Mouse (Mus musculus) limb, embryonic 14.5 days (tissue): ENCODE data around the gene Actb. TPM values are rescaled to one million over a fixed set of nuclear protein-coding genes. Genes with fewer than 3 reads are reported as not detected.

Experiments used
- ATAC-seq: fragments of 200-750 bp; cut with Nextera tagmentation; 2 replicates; pipeline ENCODE4 v1.8.0; 2017; ENCODE audit warnings: low read depth, moderate number of reproducible peaks, moderate TSS enrichment; ENCODE audit not compliant: low FRiP score
- DNase-seq: peaks from one replicate; pipeline ENCODE4 v3.0.0-alpha.2; 2015; ENCODE audit warnings: low spot score
- H3K27ac ChIP-seq: fragments of 300-500 bp; sonication (generic); replicated peaks from 2 replicates; pipeline ENCODE4 v1.5.1; 2014; ENCODE audit warnings: low read depth, mild to moderate bottlenecking, low read length, moderate library complexity, mixed read lengths
- H3K27me3 ChIP-seq: fragments of 300-500 bp; sonication (generic); 2 replicates; pipeline ENCODE4 v1.6.1; 2014; ENCODE audit warnings: low read length, mixed read lengths; ENCODE audit not compliant: control insufficient read depth, insufficient read depth
- H3K36me3 ChIP-seq: fragments of 300-500 bp; sonication (generic); 2 replicates; pipeline ENCODE4 v1.6.1; 2014; ENCODE audit warnings: mild to moderate bottlenecking, low read length, moderate library complexity, mixed read lengths; ENCODE audit not compliant: control insufficient read depth, insufficient read depth
- H3K4me1 ChIP-seq: fragments of 300-500 bp; sonication (generic); 2 replicates; pipeline ENCODE4 v1.6.1; 2014; ENCODE audit warnings: antibody characterized with exemption, low read length, mixed read lengths; ENCODE audit not compliant: control insufficient read depth, insufficient read depth
- H3K4me2 ChIP-seq: fragments of 300-500 bp; sonication (generic); replicated peaks from 2 replicates; pipeline ENCODE4 v1.6.1; 2014; ENCODE audit warnings: low read depth, mild to moderate bottlenecking, low read length, moderate library complexity; ENCODE audit not compliant: severe bottlenecking
- H3K4me3 ChIP-seq: fragments of 300-500 bp; sonication (generic); replicated peaks from 2 replicates; pipeline ENCODE4 v1.5.1; 2014; ENCODE audit warnings: low read length
- H3K9ac ChIP-seq: fragments of 300-500 bp; sonication (generic); 2 replicates; pipeline ENCODE4 v1.6.1; 2014; ENCODE audit warnings: mild to moderate bottlenecking, low read depth, low read length, moderate library complexity; ENCODE audit not compliant: severe bottlenecking
- H3K9me3 ChIP-seq: fragments of 300-500 bp; sonication (generic); 2 replicates; pipeline ENCODE4 v1.6.1; 2016; ENCODE audit warnings: low read length; ENCODE audit not compliant: control insufficient read depth
- POLR2A ChIP-seq: fragments of 200-500 bp; IDR thresholded peaks from 2 replicates; pipeline ENCODE4 v1.8.0; 2012; ENCODE audit warnings: inconsistent platforms, mild to moderate bottlenecking, moderate library complexity, borderline replicate concordance; ENCODE audit not compliant: insufficient read depth, insufficient read length; ENCODE audit errors: extremely low read depth
- WGBS: fragments of 180-500 bp; shearing (Covaris S2); extraction: QIAGEN DNeasy Blood & Tissue Kit; methylation state at CpG from one replicate; pipeline ENCODE4 v1.1.7; 2014; 5-methylcytosine and 5-hydroxymethylcytosine counted together
- polyA plus RNA-seq, 2 experiments: library from polyadenylated mRNA; depleted of rRNA in 1 of 2; stranded (reverse) in 1 of 2; unstranded in 1 of 2; fragments of >200 nt; fragmentation: Nextera tagmentation in 1 of 2; extraction: Ambion mirVana in 1 of 2; gene quantifications; 2 replicates each; pipeline versions ENCODE4 v1.2.1 to v1.2.3; 2012 to 2014

Gene Actb
- polyA plus RNA-seq, 2 experiments = 2,733 to 14,101 TPM

- no peak overlapping the region for H3K27ac ChIP-seq
- H3K36me3 ChIP-seq = peaks cover 73% of the 10 kb centered on the region
- no peak overlapping the region for H3K4me3 ChIP-seq
- WGBS = 46% methylated on average over 4 of the region's 4 CpGs
- H3K9ac ChIP-seq = no peak overlapping the region
- H3K4me2 ChIP-seq = no peak overlapping the region
- H3K9me3 ChIP-seq = no peaks in the 10 kb centered on the region
- ATAC-seq (no peak), DNase-seq (no peak)
- TF ChIP-seq POLR2A = no peak
- no peaks in the 10 kb centered on the region for H3K27me3 ChIP-seq
- peaks cover 10% of the 10 kb centered on the region for H3K4me1 ChIP-seq
Measured at GRCm38 (mm10) chr5:142901846-142902505, 4.6 kb downstream of the Actb start.

DNA sequence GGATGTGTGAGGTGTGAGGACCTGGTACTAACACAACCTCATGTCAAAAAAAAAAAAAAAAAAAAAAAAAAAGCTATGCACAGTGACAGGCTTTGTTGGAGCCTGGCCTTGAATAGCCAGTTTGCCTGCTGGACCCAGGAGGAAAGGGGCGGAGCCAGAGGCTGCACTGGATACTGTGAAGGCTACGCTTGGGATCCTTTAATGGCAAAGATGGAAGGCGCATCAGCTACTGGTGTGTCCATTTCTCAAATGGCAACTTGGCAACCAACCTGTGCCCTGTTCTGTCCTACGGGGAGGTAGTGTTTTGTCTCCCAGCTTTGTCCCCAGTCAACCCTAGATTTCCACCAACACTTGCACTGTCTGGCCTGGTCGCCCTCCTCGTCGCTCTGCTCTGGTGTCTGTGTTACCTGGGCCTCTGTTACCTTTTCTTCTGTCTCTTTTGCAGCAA is 5.2 kb downstream of the Actb start:
- 83% methylated on average over 7 of the region's 7 CpGs for WGBS
- Histone ChIP-seq H3K9ac (no peak overlapping the region), H3K36me3 (peaks cover 73% of the 10 kb centered on the region), H3K9me3 (no peaks in the 10 kb centered on the region), H3K4me1 (peaks cover 8% of the 10 kb centered on the region; the same call in 1 of the 2 replicates), H3K27ac (no peak overlapping the region), H3K27me3 (no peaks in the 10 kb centered on the region), H3K4me3 (no peak overlapping the region), H3K4me2 (no peak overlapping the region)
- DNase-seq (no peak), ATAC-seq (no peak)
- no peak for TF ChIP-seq POLR2A

- H3K36me3 ChIP-seq = peaks cover 72% of the 10 kb centered on the region
- 79% methylated on average over 7 of the region's 7 CpGs for WGBS
- DNase-seq = no peak
- no peak for ATAC-seq
- no peaks in the 10 kb centered on the region for H3K9me3 ChIP-seq
- no peak overlapping the region for H3K4me2 ChIP-seq
- H3K9ac ChIP-seq = no peak overlapping the region
- no peak for TF ChIP-seq POLR2A
- H3K4me1 ChIP-seq = peaks cover 8% of the 10 kb centered on the region; the same call in 1 of the 2 replicates
- H3K27ac ChIP-seq = no peak overlapping the region
- no peak overlapping the region for H3K4me3 ChIP-seq
- H3K27me3 ChIP-seq = no peaks in the 10 kb centered on the region
Measured at GRCm38 (mm10) chr5:142900651-142901050, 5.9 kb downstream of the Actb start.

DNA sequence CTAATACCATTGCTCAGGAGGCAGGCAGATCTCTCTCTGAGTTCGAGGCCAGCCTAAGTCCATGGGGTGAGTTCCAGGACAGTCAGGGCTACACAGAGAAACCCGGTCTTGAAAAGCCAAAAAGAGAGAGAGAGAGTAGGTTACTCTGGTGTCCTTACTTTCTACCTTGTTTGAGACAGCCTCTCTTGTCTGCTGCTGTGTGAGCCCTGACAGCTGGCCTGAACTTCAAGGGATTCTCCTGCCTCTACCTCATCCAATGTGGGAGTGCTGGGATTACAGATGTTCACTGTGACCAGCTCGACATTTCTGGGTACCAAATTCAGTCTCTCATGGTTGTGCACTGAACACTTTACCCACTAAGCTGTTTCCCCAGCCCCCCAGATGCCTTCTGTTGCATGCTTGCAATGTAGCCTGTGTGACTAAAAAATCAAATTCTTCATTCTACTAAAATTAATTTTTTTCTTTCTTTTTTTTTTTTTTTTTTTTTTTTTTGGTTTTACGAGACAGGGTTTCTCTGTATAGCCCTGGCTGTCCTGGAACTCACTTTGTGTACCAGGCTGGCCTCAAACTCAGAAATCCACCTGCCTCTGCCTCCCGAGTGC is 6.5 kb downstream of the Actb start:
- H3K9me3 ChIP-seq = no peaks in the 10 kb centered on the region
- DNase-seq (no peak), ATAC-seq (no peak)
- no peak overlapping the region for H3K27ac ChIP-seq
- H3K36me3 ChIP-seq = peaks cover 66% of the 10 kb centered on the region
- H3K4me3 ChIP-seq = no peak overlapping the region
- no peaks in the 10 kb centered on the region for H3K27me3 ChIP-seq
- H3K4me1 ChIP-seq = peaks cover 8% of the 10 kb centered on the region; the same call in 1 of the 2 replicates
- H3K4me2 ChIP-seq = no peak overlapping the region
- no peak overlapping the region for H3K9ac ChIP-seq
- no peak for TF ChIP-seq POLR2A
- WGBS = 85% methylated on average over 5 of the region's 5 CpGs

DNA sequence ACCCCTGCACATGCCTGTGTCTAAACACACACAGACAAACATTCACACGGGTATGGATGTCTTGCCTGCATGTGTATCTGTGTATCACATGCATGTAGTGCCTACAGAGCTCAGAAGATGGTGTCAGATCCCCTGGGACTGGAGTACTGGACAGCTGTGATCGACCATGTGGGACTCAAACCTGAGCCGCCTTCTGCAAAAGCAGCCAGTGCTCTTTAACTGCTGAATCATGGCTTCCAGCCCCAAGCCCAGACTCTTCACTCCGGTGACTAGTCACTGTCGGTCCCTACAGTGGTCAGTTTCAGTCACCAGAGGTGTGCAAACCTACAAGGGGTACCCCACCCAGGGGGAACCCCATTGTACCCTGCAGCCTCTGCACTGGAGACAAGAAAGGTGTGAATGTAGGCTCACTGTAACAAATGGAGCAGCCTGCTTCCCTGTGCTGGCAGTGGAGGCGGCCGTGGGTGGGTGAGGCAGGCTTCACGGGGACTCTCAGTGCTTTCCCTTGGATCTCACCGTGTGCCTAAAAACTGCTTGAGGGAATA is 7.4 kb downstream of the Actb start:
- DNase-seq (no peak), ATAC-seq (no peak)
- no peak overlapping the region for H3K4me2 ChIP-seq
- no peak overlapping the region for H3K9ac ChIP-seq
- H3K9me3 ChIP-seq = no peaks in the 10 kb centered on the region
- no peak for TF ChIP-seq POLR2A
- no peaks in the 10 kb centered on the region for H3K27me3 ChIP-seq
- H3K4me1 ChIP-seq = peaks cover 7% of the 10 kb centered on the region
- WGBS = 81% methylated on average over 9 of the region's 9 CpGs
- H3K27ac ChIP-seq = no peak overlapping the region
- H3K4me3 ChIP-seq = no peak overlapping the region
- peaks cover 56% of the 10 kb centered on the region for H3K36me3 ChIP-seq
